Mouse (Mus musculus) forebrain, embryonic 13.5 days (tissue): ENCODE measurements around the gene Skint8. TPM values are rescaled to one million over a fixed set of nuclear protein-coding genes. Genes with fewer than 3 reads are reported as not detected.
"Not testable (repeated sequence)": the region's sequence is repeated elsewhere in the genome, so short reads cannot be mapped to it uniquely, and the experiment has no call there.

Experiments used
- ATAC-seq: fragments of 200-750 bp; cut with Nextera tagmentation; 2 replicates; pipeline ENCODE4 v1.8.0; 2017
- H3K27ac ChIP-seq: fragments of 300-500 bp; sonication (generic); 2 replicates; pipeline ENCODE4 v1.5.1; 2015; ENCODE audit warnings: inconsistent platforms, mild to moderate bottlenecking, moderate library complexity
- H3K27me3 ChIP-seq: fragments of 300-500 bp; sonication (generic); 2 replicates; pipeline ENCODE4 v1.6.1; 2015; ENCODE audit warnings: mild to moderate bottlenecking, inconsistent platforms
- H3K36me3 ChIP-seq: fragments of 300-500 bp; sonication (generic); 2 replicates; pipeline ENCODE4 v1.6.1; 2015; ENCODE audit warnings: mild to moderate bottlenecking, inconsistent platforms; ENCODE audit not compliant: poor library complexity, severe bottlenecking
- H3K4me1 ChIP-seq: fragments of 300-500 bp; sonication (generic); 2 replicates; pipeline ENCODE4 v1.6.1; 2015; ENCODE audit warnings: inconsistent platforms
- H3K4me2 ChIP-seq: fragments of 300-500 bp; sonication (generic); 2 replicates; pipeline ENCODE4 v1.6.1; 2015; ENCODE audit warnings: inconsistent platforms, mild to moderate bottlenecking, moderate library complexity
- H3K4me3 ChIP-seq: fragments of 300-500 bp; sonication (generic); 2 replicates; pipeline ENCODE4 v1.5.1; 2015; ENCODE audit warnings: mild to moderate bottlenecking, inconsistent platforms
- H3K9ac ChIP-seq: fragments of 300-500 bp; sonication (generic); 2 replicates; pipeline ENCODE4 v1.6.1; 2015; ENCODE audit warnings: mild to moderate bottlenecking, inconsistent platforms
- H3K9me3 ChIP-seq: fragments of 300-500 bp; sonication (generic); replicated peaks from 2 replicates; pipeline ENCODE4 v1.6.1; 2016; ENCODE audit warnings: inconsistent platforms
- WGBS: fragments of 180-500 bp; shearing (Covaris S2); methylation state at CpG from one replicate; pipeline ENCODE4 v1.1.7; 2015; 5-methylcytosine and 5-hydroxymethylcytosine counted together
- polyA plus RNA-seq: library from polyadenylated mRNA; unstranded; fragments of >200 nt; fragmentation: Nextera tagmentation; extraction: Ambion mirVana; gene quantifications from 2 replicates; pipeline ENCODE4 v1.2.1, GENCODE M21; 2015

The Skint8 gene
- polyA plus RNA-seq, 1 experiment from 2014 or later = not detected

- not testable (repeated sequence) for H3K36me3 ChIP-seq, H3K27ac ChIP-seq, ATAC-seq, H3K4me2 ChIP-seq, H3K9ac ChIP-seq, H3K4me3 ChIP-seq, H3K4me1 ChIP-seq, H3K27me3 ChIP-seq, H3K9me3 ChIP-seq
- 81% methylated on average over 1 of the region's 1 CpGs for WGBS
Observed at GRCm38 (mm10) chr4:111963241-111963640, 44.0 kb downstream of the Skint8 start.

GRCm38 (mm10) chr4:111963669-111964068 is 44.5 kb downstream of the Skint8 start:
- Histone ChIP-seq H3K9me3 (no peaks in the 10 kb centered on the region), H3K36me3 (no peaks in the 10 kb centered on the region), H3K4me1 (no peaks in the 10 kb centered on the region), H3K9ac (no peak overlapping the region), H3K4me3 (no peak overlapping the region), H3K4me2 (no peak overlapping the region), H3K27ac (no peak overlapping the region), H3K27me3 (no peaks in the 10 kb centered on the region)
- ATAC-seq = no peak
- WGBS = 85% methylated on average over 3 of the region's 3 CpGs

DNA sequence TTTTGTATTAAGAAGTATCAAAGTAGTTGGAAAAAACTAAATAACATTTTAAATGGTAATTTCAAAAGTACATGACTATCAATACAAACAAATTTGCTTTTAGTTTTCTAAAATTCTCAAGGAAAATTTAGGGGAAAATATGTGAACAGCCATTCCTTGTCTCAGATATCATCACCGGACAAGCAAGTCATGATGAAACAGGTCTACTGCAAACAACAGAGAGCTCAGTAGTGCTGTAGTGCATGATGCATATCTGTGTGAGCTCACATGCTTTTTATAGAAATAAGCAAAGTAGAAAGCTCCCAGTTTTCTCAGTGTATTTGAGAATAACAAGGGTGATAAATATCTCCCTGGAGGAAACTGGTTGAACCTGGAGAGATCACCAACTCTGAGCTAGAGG is 53.4 kb downstream of the Skint8 start, which contains the start of gene Skint7:
TSS of gene Skint7 (plus strand) at position 301 of the 400 bp plus-strand sequence.
- ATAC-seq = no peak

More for the DNA sequence above, 53.4 kb downstream of the Skint8 start, which contains the start of gene Skint7:
- Histone ChIP-seq H3K27me3 (no peaks in the 10 kb centered on the region), H3K9ac (no peak within 1 kb of the TSS), H3K4me2 (no peak within 1 kb of the TSS), H3K4me3 (no peak within 1 kb of the TSS), H3K27ac (no peak within 1 kb of the TSS), H3K4me1 (no peaks in the 10 kb centered on the region), H3K9me3 (no peaks in the 10 kb centered on the region), H3K36me3 (no peaks in the 10 kb centered on the region)
- 93% methylated on average over 1 of the region's 1 CpGs for WGBS

Other genes starting within 250 kb of the Skint8 start
- 11.3 and 12.5 TPM in 2 replicates for gene Spata6, start 199.4 kb upstream of the Skint8 start, polyA plus RNA-seq
- not detected in 2 replicates for gene Slc5a9, start 16.5 kb upstream of the Skint8 start, polyA plus RNA-seq
- not detected in 2 replicates for gene Skint7, start 53.5 kb downstream of the Skint8 start, polyA plus RNA-seq
- gene Skint1, start 86.9 kb downstream of the Skint8 start, polyA plus RNA-seq = not detected in 2 replicates
- not detected in 2 replicates for gene Skint4, start 152.6 kb downstream of the Skint8 start, polyA plus RNA-seq